Mouse (Mus musculus): Measurements from ENCODE around the gene Rfx6. TPM values are rescaled to one million over a fixed set of nuclear protein-coding genes. Genes with fewer than 3 reads are reported as not detected.

Rfx6 gene
- not detected in 2 replicates for polyA plus RNA-seq (2014; fragmentation: Nextera tagmentation; extraction: Ambion mirVana)

DNA sequence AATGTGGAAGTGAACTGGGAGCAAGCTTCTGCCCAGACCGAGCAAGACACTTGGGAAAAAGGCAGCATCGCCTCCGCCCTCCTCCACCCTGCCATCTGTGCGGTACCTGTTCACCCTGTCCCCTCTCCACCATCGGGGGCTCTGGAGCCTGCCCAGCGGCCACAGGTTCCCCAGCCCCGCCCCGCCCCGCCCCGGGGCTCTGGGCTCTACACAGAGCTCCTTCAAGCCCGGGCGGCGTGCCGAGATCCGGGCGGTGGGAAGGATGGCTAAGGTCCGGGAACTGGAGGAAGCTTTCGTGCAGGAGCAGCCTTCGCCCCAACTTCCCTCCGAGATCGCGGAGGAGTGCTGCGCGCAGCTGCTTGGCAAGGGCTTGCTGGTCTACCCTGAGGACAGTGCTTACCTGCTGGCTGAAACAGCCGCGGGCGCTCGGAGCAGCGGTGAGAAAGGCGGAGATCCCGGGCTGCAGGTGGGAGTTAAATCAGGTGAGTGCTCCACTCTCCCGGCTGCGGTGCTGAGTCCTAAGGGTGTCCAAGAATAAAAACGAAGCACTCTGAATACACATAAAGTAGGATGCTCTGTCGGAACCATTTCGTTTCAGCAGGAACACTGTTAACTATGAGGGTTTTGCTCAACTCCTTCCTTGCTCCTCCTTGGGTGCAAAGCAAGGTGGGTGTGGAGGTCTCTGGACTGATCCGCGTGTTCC is at the start of gene Rfx6:
Gene Rfx6, plus strand, starts transcription at position 209 of the 703 bp plus-strand sequence.
- DNase-seq (ENCODE audit: low spot score): peak; percentile 56

GRCm38 (mm10) chr10:51631411-51632136 is 46.0 kb upstream of the Rfx6 start, which contains the start of gene Gprc6a:
Gene Gprc6a (minus strand): TSS chr10:51631461.
- Histone ChIP-seq H3K4me2 (ENCODE audit: low read depth, severe bottlenecking) (no peak within 1 kb of the TSS), H3K4me1 (ENCODE audit: control insufficient read depth, insufficient read depth, low read length) (no peaks in the 10 kb centered on the region), H3K36me3 (ENCODE audit: control insufficient read depth, insufficient read depth, low read length) (no peaks in the 10 kb centered on the region), H3K27me3 (ENCODE audit: control insufficient read depth, insufficient read depth, low read length) (no peaks in the 10 kb centered on the region), H3K27ac (replicated peaks; ENCODE audit: low read depth, low read length) (no peak within 1 kb of the TSS), H3K9ac (ENCODE audit: low read length) (no peak within 1 kb of the TSS), H3K9me3 (ENCODE audit: control insufficient read depth, low read length) (no peaks in the 10 kb centered on the region), H3K4me3 (ENCODE audit: low read depth, low read length) (no peak within 1 kb of the TSS)
- WGBS: 86% methylated on average over 8 of the region's 8 CpGs
- ATAC-seq (ENCODE audit: insufficient number of reproducible peaks, low FRiP score, low TSS enrichment, low read depth): no peak
- no peak for DNase-seq (ENCODE audit: low spot score)

More for the DNA sequence above, at the start of gene Rfx6:
- H3K4me2 ChIP-seq (ENCODE audit: low read depth, severe bottlenecking): peak within 1 kb of the TSS; percentile 75
- peak; percentile 73 for ATAC-seq (ENCODE audit: insufficient number of reproducible peaks, low FRiP score, low TSS enrichment, low read depth)
- no peak within 1 kb of the TSS for H3K27ac ChIP-seq (replicated peaks; ENCODE audit: low read depth, low read length)
- H3K36me3 ChIP-seq (ENCODE audit: control insufficient read depth, insufficient read depth, low read length): no peaks in the 10 kb centered on the region
- no peak within 1 kb of the TSS for H3K9ac ChIP-seq (ENCODE audit: low read length)
- H3K4me3 ChIP-seq (ENCODE audit: low read depth, low read length): peak within 1 kb of the TSS; percentile 38
- H3K27me3 ChIP-seq (ENCODE audit: control insufficient read depth, insufficient read depth, low read length): peaks cover 21% of the 10 kb centered on the region
- WGBS: under 1% methylated on average over 38 of the region's 38 CpGs
- no peaks in the 10 kb centered on the region for H3K9me3 ChIP-seq (ENCODE audit: control insufficient read depth, low read length)
- peaks cover 5% of the 10 kb centered on the region for H3K4me1 ChIP-seq (ENCODE audit: control insufficient read depth, insufficient read depth, low read length)

DNA sequence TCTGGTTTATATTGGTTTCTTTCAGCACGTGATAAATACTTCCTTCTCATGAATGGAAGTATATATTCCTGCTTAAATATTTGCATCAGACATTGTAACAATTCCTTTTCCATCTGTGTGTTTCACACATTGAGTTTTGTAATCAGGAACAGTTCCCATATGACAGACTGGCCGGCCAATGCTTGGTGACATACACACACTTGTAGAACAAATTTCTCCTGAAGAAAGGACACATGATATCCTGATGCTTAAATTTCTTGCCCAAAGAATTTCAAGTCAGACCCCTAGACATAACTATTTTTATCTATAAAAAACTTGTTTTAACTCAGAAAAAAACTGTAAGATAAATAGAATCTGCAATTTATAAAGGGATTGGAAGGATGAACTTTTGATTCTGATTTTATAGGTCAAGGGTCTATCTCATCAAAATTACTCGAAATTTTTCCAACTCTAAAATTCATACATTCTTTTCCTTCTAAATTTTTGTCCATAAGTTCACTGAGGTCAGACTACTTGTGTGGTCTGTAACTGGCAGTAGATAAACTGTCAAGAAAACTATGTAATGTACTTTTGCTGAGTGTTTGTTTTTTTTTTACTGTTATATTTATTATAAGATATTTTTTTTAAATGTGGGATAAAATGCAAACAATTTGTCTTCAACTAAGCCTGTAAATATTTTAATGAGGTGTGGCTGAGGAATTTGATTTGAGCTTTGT is 27.9 kb upstream of the Rfx6 start:
- no peak overlapping the region for H3K27ac ChIP-seq (replicated peaks; ENCODE audit: low read depth, low read length)
- H3K4me3 ChIP-seq (ENCODE audit: low read depth, low read length): no peak overlapping the region
- H3K4me1 ChIP-seq (ENCODE audit: control insufficient read depth, insufficient read depth, low read length): no peaks in the 10 kb centered on the region
- ATAC-seq (ENCODE audit: insufficient number of reproducible peaks, low FRiP score, low TSS enrichment, low read depth) (no peak), DNase-seq (ENCODE audit: low spot score) (no peak)
- no peaks in the 10 kb centered on the region for H3K9me3 ChIP-seq (ENCODE audit: control insufficient read depth, low read length)
- H3K4me2 ChIP-seq (ENCODE audit: low read depth, severe bottlenecking): no peak overlapping the region
- H3K27me3 ChIP-seq (ENCODE audit: control insufficient read depth, insufficient read depth, low read length): no peaks in the 10 kb centered on the region
- no peaks in the 10 kb centered on the region for H3K36me3 ChIP-seq (ENCODE audit: control insufficient read depth, insufficient read depth, low read length)
- no peak overlapping the region for H3K9ac ChIP-seq (ENCODE audit: low read length)
- WGBS: 71% methylated on average over 3 of the region's 3 CpGs

DNA sequence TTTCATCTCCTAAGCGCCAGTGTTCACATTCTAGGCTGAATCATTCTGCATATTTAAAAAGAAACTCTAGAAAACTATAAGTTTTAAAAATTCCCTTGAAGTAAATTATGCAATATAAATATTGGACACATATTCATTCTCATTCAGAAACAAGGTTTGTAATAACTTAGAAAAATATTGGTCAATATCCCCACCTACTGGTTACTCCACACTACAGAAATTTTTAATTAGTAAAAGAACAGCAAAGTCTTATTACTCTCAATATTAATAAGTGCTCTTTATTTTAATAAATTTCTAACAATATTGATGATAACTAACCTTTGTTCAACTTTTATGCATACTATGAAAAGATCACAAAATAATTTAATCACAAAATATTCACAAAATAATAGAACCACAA is 20.2 kb upstream of the Rfx6 start:
- DNase-seq (ENCODE audit: low spot score) (no peak), ATAC-seq (ENCODE audit: insufficient number of reproducible peaks, low FRiP score, low TSS enrichment, low read depth) (no peak)
- Histone ChIP-seq H3K9ac (ENCODE audit: low read length) (no peak overlapping the region), H3K4me3 (ENCODE audit: low read depth, low read length) (no peak overlapping the region), H3K27ac (replicated peaks; ENCODE audit: low read depth, low read length) (no peak overlapping the region), H3K9me3 (ENCODE audit: control insufficient read depth, low read length) (no peaks in the 10 kb centered on the region), H3K27me3 (ENCODE audit: control insufficient read depth, insufficient read depth, low read length) (no peaks in the 10 kb centered on the region), H3K36me3 (ENCODE audit: control insufficient read depth, insufficient read depth, low read length) (no peaks in the 10 kb centered on the region), H3K4me2 (ENCODE audit: low read depth, severe bottlenecking) (no peak overlapping the region), H3K4me1 (ENCODE audit: control insufficient read depth, insufficient read depth, low read length) (no peaks in the 10 kb centered on the region)
- 55% methylated on average over 1 of the region's 1 CpGs for WGBS

GRCm38 (mm10) chr10:51669334-51669733 is 8.2 kb upstream of the Rfx6 start:
- Histone ChIP-seq H3K9me3 (ENCODE audit: control insufficient read depth, low read length) (no peaks in the 10 kb centered on the region), H3K27me3 (ENCODE audit: control insufficient read depth, insufficient read depth, low read length) (no peaks in the 10 kb centered on the region), H3K27ac (replicated peaks; ENCODE audit: low read depth, low read length) (no peak overlapping the region), H3K4me1 (ENCODE audit: control insufficient read depth, insufficient read depth, low read length) (no peaks in the 10 kb centered on the region), H3K36me3 (ENCODE audit: control insufficient read depth, insufficient read depth, low read length) (no peaks in the 10 kb centered on the region), H3K4me3 (ENCODE audit: low read depth, low read length) (no peak overlapping the region), H3K9ac (ENCODE audit: low read length) (no peak overlapping the region), H3K4me2 (ENCODE audit: low read depth, severe bottlenecking) (no peak overlapping the region)
- ATAC-seq (ENCODE audit: insufficient number of reproducible peaks, low FRiP score, low TSS enrichment, low read depth) (no peak), DNase-seq (ENCODE audit: low spot score) (no peak)

- DNase-seq (ENCODE audit: low spot score) (no peak), ATAC-seq (ENCODE audit: insufficient number of reproducible peaks, low FRiP score, low TSS enrichment, low read depth) (no peak)
- H3K27ac ChIP-seq (replicated peaks; ENCODE audit: low read depth, low read length): no peak overlapping the region
- peaks cover 4% of the 10 kb centered on the region for H3K27me3 ChIP-seq (ENCODE audit: control insufficient read depth, insufficient read depth, low read length)
- H3K4me2 ChIP-seq (ENCODE audit: low read depth, severe bottlenecking): no peak overlapping the region
- H3K4me1 ChIP-seq (ENCODE audit: control insufficient read depth, insufficient read depth, low read length): no peaks in the 10 kb centered on the region
- 82% methylated on average over 4 of the region's 4 CpGs for WGBS
- H3K36me3 ChIP-seq (ENCODE audit: control insufficient read depth, insufficient read depth, low read length): no peaks in the 10 kb centered on the region
- H3K4me3 ChIP-seq (ENCODE audit: low read depth, low read length): no peak overlapping the region
- no peaks in the 10 kb centered on the region for H3K9me3 ChIP-seq (ENCODE audit: control insufficient read depth, low read length)
- H3K9ac ChIP-seq (ENCODE audit: low read length): no peak overlapping the region
Measured at GRCm38 (mm10) chr10:51671583-51671982, 6.0 kb upstream of the Rfx6 start.

- Histone ChIP-seq H3K4me2 (ENCODE audit: low read depth, severe bottlenecking) (no peak overlapping the region), H3K4me3 (ENCODE audit: low read depth, low read length) (no peak overlapping the region), H3K9me3 (ENCODE audit: control insufficient read depth, low read length) (no peaks in the 10 kb centered on the region), H3K4me1 (ENCODE audit: control insufficient read depth, insufficient read depth, low read length) (no peaks in the 10 kb centered on the region), H3K27me3 (ENCODE audit: control insufficient read depth, insufficient read depth, low read length) (peaks cover 9% of the 10 kb centered on the region), H3K36me3 (ENCODE audit: control insufficient read depth, insufficient read depth, low read length) (no peaks in the 10 kb centered on the region), H3K27ac (replicated peaks; ENCODE audit: low read depth, low read length) (no peak overlapping the region), H3K9ac (ENCODE audit: low read length) (no peak overlapping the region)
- WGBS: 39% methylated on average over 1 of the region's 1 CpGs
- ATAC-seq (ENCODE audit: insufficient number of reproducible peaks, low FRiP score, low TSS enrichment, low read depth) (0 out of 2 replicates have a peak, but pooled peaks have one; percentile 27), DNase-seq (ENCODE audit: low spot score) (no peak)
Measured at GRCm38 (mm10) chr10:51672082-51672779, 5.3 kb upstream of the Rfx6 start.

GRCm38 (mm10) chr10:51678251-51678639 is 689 bp downstream of the Rfx6 start:
- H3K36me3 ChIP-seq (ENCODE audit: control insufficient read depth, insufficient read depth, low read length): no peaks in the 10 kb centered on the region
- peaks cover 21% of the 10 kb centered on the region for H3K27me3 ChIP-seq (ENCODE audit: control insufficient read depth, insufficient read depth, low read length)
- WGBS: 4% methylated on average over 10 of the region's 10 CpGs
- no peak overlapping the region for H3K27ac ChIP-seq (replicated peaks; ENCODE audit: low read depth, low read length)
- peak; percentile 29 for DNase-seq (ENCODE audit: low spot score)
- peak overlapping the region; percentile 75 for H3K4me2 ChIP-seq (ENCODE audit: low read depth, severe bottlenecking)
- no peaks in the 10 kb centered on the region for H3K9me3 ChIP-seq (ENCODE audit: control insufficient read depth, low read length)
- peaks cover 5% of the 10 kb centered on the region for H3K4me1 ChIP-seq (ENCODE audit: control insufficient read depth, insufficient read depth, low read length)
- no peak overlapping the region for H3K9ac ChIP-seq (ENCODE audit: low read length)
- H3K4me3 ChIP-seq (ENCODE audit: low read depth, low read length): peak overlapping the region; percentile 38; the same call in 1 of the 2 replicates
- ATAC-seq (ENCODE audit: insufficient number of reproducible peaks, low FRiP score, low TSS enrichment, low read depth): no peak

Measured in limb, embryonic 11.5 days (tissue).